Mouse (Mus musculus) heart, adult 2 months (tissue): ENCODE measurements around the gene Plekha8. TPM values are rescaled to one million over a fixed set of nuclear protein-coding genes. Genes with fewer than 3 reads are reported as not detected.

Experiments
- DNase-seq, 2 experiments: peaks; one replicate each; pipeline ENCODE4 v3.0.0; 2021
- H3K27ac ChIP-seq: fragments of 200-600 bp; 2 replicates; pipeline ENCODE4 v1.8.1; 2022
- H3K27me3 ChIP-seq: fragments of 200-500 bp; 2 replicates; pipeline ENCODE4 v1.6.1; 2012; ENCODE audit warnings: mild to moderate bottlenecking, low read length, inconsistent platforms, mixed read lengths; ENCODE audit not compliant: control insufficient read depth, insufficient read depth
- H3K36me3 ChIP-seq: fragments of 200-500 bp; 2 replicates; pipeline ENCODE4 v1.6.1; 2012; ENCODE audit warnings: low read length, inconsistent platforms; ENCODE audit not compliant: control insufficient read depth, insufficient read depth
- H3K4me1 ChIP-seq: fragments of 200-500 bp; 2 replicates; pipeline ENCODE4 v1.6.1; 2011; ENCODE audit warnings: low read length; ENCODE audit not compliant: control insufficient read depth, insufficient read depth
- H3K4me3 ChIP-seq: fragments of 200-600 bp; 2 replicates; pipeline ENCODE4 v1.8.1; 2022
- H3K79me2 ChIP-seq: fragments of 200-500 bp; replicated peaks from 2 replicates; pipeline ENCODE4 v1.6.1; 2012; ENCODE audit warnings: mild to moderate bottlenecking, inconsistent platforms, low read length, moderate library complexity, mixed read lengths; ENCODE audit not compliant: control insufficient read depth, insufficient read depth
- H3K9ac ChIP-seq: fragments of 200-500 bp; 2 replicates; pipeline ENCODE4 v1.6.1; 2012; ENCODE audit warnings: low read depth, mild to moderate bottlenecking, control low read depth, inconsistent platforms, low read length, mixed read lengths
- CTCF ChIP-seq: fragments of 200-600 bp; IDR thresholded peaks from 2 replicates; pipeline ENCODE4 v1.8.1; 2022; ENCODE audit warnings: antibody characterized with exemption, mild to moderate bottlenecking, moderate library complexity
- EP300 ChIP-seq: fragments of 200-500 bp; IDR thresholded peaks from 2 replicates; pipeline ENCODE4 v1.6.1; 2011; ENCODE audit warnings: low read depth, low read length, control low read depth; ENCODE audit not compliant: insufficient read depth
- POLR2A ChIP-seq: fragments of 200-500 bp; IDR thresholded peaks from 2 replicates; pipeline ENCODE4 v1.6.1; 2011; ENCODE audit warnings: mild to moderate bottlenecking, low read depth, low read length, control low read depth; ENCODE audit not compliant: insufficient read depth
- WGBS: fragments of 180-500 bp; shearing (Covaris S2); methylation state at CpG from one replicate; pipeline ENCODE4 v1.1.7; 2018; 5-methylcytosine and 5-hydroxymethylcytosine counted together
- intact Hi-C: fragments of 180-260 bp; cut with DNase I; formaldehyde crosslinking; loops from one replicate; pipeline ENCODE4 v1.15.1; 2025
- polyA plus RNA-seq: library from polyadenylated mRNA; depleted of rRNA; stranded (reverse); fragments of >200 nt; gene quantifications from 2 replicates; pipeline ENCODE4 v1.2.3, GENCODE M21; 2012
- total RNA-seq, 2 experiments: library from RNA; stranded (reverse); gene quantifications; 2 replicates each; pipeline ENCODE4 v1.2.3; 2021

Gene Plekha8
- total and polyA plus RNA-seq, 3 experiments: 2.6 to 9.7 (median 9.0) TPM

DNA sequence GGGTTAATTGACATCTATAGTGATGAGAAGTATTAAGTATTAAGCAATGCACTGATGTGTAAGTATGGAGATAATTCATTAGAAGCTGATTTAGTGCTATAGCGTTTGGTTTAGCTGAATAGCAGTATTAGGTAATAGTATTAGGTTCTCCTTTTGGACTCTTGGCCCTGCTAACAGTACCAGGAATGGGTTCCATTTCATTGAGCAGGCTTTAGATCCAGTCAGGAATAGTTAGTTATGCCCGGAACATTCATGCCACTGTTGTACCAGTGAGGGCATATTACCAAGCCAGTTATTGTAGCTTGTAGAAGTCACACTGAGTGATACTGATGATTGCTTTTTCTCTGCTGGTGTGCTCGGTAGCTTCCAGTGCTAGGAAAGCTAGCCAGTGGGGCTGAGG, 2.8 kb downstream of the Plekha8 start:
- Histone ChIP-seq H3K4me1 (no peaks in the 10 kb centered on the region; the same call in none of the 2 replicates), H3K27ac (no peak overlapping the region), H3K36me3 (no peaks in the 10 kb centered on the region), H3K4me3 (no peak overlapping the region), H3K9ac (no peak overlapping the region), H3K79me2 (0 out of 2 replicates have a peak, but pooled peaks cover 1% of the 10 kb centered on the region), H3K27me3 (no peaks in the 10 kb centered on the region)
- DNase-seq: no peak
- intact Hi-C loops: loop anchor here (10.0 kb wide), 1 partner anchor 203 kb away; no protein-coding TSS in a partner anchor
- WGBS: 89% methylated on average over 3 of the region's 3 CpGs
- TF ChIP-seq POLR2A: no peak
- TF ChIP-seq EP300: no peak
- TF ChIP-seq CTCF: no peak

DNA sequence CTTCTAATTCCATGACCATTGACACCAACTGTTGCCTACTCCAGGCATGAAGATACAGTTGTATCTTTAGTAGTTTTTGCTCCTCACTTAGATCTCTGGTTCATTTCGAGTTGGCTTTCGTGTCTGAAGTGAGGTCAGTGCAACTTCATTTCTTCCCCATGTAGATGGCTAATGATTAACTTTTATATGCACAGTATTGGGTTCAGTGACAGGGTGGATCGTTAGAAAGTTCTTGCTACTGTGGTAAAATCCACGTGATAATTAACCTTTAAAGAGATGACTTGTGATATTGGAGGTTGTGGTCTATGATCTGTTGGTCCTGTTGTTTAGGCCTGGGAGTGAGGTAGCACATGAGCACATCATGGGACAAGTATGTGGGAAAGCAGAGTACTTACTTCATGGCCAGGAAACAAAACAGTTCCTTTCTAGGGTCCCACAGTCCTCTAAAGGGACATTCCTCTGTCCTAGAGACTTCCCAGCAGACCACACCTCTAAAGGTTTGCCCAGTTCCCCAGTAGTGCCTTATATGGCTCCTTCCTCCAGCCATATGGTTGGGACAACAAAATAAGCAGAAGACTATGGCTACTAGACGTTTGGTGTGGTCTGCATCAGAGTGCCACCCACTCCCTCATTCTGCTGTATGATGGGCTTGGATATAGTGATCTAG, 5.9 kb downstream of the Plekha8 start:
- 0 out of 2 replicates have a peak, but pooled peaks cover 1% of the 10 kb centered on the region for H3K79me2 ChIP-seq
- intact Hi-C loops: no loop called here
- TF ChIP-seq POLR2A: no peak
- no peak for TF ChIP-seq CTCF
- no peak for TF ChIP-seq EP300
- no peak overlapping the region for H3K4me3 ChIP-seq
- no peak for DNase-seq
- WGBS: 78% methylated on average over 5 of the region's 5 CpGs
- no peaks in the 10 kb centered on the region; the same call in none of the 2 replicates for H3K4me1 ChIP-seq
- no peak overlapping the region for H3K27ac ChIP-seq
- H3K9ac ChIP-seq: no peak overlapping the region
- no peaks in the 10 kb centered on the region; the same call in 1 of the 2 replicates for H3K36me3 ChIP-seq
- no peaks in the 10 kb centered on the region for H3K27me3 ChIP-seq

DNA sequence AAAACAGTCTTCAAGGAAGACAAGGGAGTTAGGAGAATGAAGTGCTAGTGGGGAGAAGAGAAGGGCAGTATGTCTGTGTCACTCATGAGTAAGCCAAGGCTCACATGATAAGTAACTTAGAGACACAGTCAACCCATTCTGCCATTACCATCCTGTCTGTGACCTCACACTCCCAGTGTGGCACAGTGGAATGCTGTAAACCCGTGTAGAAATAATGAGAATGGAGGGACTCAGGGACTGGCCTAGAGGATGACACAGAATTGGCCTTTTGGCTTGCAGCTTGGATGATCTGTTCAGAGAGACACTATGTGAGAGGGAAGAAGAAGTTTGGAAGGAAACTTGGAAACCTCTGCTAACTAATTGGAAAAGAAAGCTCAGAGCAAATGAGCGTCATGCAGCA, 8.0 kb downstream of the Plekha8 start:
- 75% methylated on average over 2 of the region's 2 CpGs for WGBS
- peaks cover 2% of the 10 kb centered on the region for H3K4me1 ChIP-seq
- no peak for DNase-seq
- TF ChIP-seq CTCF (no peak), EP300 (no peak)
- H3K9ac ChIP-seq: no peak overlapping the region
- intact Hi-C loops: no loop called here
- H3K36me3 ChIP-seq: no peaks in the 10 kb centered on the region; the same call in 1 of the 2 replicates
- H3K27ac ChIP-seq: no peak overlapping the region
- H3K4me3 ChIP-seq: no peak overlapping the region
- 0 out of 2 replicates have a peak, but pooled peaks cover 1% of the 10 kb centered on the region for H3K79me2 ChIP-seq
- no peaks in the 10 kb centered on the region for H3K27me3 ChIP-seq

DNA sequence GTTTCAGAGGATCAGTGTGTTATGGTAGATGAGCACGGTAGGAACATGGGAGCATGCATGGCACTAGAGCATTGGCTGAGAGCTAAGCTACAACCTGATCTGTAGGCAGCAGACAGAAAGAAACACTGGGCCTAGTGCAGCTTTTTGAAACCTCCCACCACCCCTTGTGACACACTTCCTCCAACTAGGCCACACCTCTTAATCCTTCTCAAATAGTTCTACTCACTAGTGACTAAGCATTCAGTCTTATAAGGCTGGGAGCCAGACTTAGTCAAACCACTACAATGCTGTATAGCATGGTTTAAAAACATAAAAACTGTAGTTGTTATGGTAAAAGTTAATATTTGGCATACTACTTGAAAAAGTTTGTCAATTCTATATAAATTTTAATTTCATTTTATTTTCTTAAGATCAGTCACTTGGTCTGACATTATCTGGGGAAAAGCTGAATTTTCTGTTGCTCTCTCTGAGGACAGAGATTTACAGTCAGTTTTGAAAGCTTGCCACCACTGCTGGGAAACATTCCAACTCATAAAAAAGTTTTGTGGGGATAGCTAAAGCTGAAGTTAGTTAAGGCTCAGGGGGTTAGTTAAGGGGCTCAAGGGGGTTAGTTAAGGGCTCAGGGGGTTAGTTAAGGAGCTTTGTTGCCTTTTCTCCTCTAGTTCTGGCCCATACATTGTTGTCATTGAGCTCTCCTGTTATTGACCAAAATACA, 9.2 kb downstream of the Plekha8 start:
- no peak overlapping the region for H3K27ac ChIP-seq
- intact Hi-C loops: no loop called here
- H3K27me3 ChIP-seq: no peaks in the 10 kb centered on the region
- H3K4me1 ChIP-seq: peaks cover 2% of the 10 kb centered on the region
- no peak overlapping the region for H3K4me3 ChIP-seq
- TF ChIP-seq POLR2A: no peak
- TF ChIP-seq CTCF: no peak
- TF ChIP-seq EP300: no peak
- 0 out of 2 replicates have a peak, but pooled peaks cover 1% of the 10 kb centered on the region for H3K79me2 ChIP-seq
- H3K36me3 ChIP-seq: no peaks in the 10 kb centered on the region; the same call in 1 of the 2 replicates
- no peak for DNase-seq
- 100% methylated on average over 1 of the region's 1 CpGs for WGBS
- no peak overlapping the region for H3K9ac ChIP-seq

DNA sequence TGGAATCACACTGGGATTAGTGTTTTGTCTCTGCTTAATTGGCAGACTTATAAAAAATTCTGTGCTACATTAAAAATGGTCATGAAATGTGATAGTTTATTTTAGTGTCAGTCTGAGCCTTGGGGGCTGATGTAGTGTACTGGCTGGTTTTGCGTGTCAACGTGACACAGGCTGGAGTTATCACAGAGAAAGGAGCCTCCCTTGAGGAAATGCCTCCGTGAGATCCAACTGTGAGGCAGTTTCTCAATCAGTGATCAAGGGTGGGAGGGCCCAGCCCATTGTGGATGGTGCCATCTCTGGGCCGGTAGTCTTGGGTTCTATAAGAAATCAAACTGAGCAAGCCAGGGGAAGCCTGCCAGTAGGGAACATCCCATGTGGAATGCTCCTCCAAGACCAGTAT, 11.3 kb downstream of the Plekha8 start:
- no peak for DNase-seq

DNA sequence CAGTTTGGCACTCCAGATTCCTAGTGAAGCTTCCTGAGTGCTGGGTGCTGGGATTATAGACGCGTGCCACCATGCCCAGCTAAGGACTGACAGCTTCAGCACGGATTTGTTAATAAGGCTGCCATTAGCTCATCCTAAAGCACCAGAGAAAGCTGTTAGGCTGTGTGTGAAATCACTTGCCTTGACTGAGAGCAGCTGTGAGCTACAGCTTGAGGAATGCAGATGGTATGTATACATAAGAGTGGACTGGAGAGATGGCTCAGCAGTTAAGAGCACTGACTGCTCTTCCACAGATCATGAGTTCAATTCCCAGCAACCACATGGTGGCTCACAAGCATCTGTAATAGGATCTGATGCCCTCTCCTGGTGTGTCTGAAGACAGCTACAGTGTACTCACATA, 22.5 kb downstream of the Plekha8 start:
- 0 out of 2 replicates have a peak, but pooled peaks have one; percentile 15 for TF ChIP-seq CTCF
- TF ChIP-seq EP300: no peak
- no peak for TF ChIP-seq POLR2A
- peaks cover 2% of the 10 kb centered on the region; the same call in 1 of the 2 replicates for H3K4me1 ChIP-seq
- WGBS: 79% methylated on average over 3 of the region's 3 CpGs
- no peak overlapping the region for H3K4me3 ChIP-seq
- H3K9ac ChIP-seq: no peak overlapping the region
- H3K27me3 ChIP-seq: no peaks in the 10 kb centered on the region
- no peak overlapping the region for H3K27ac ChIP-seq
- no peak for DNase-seq
- intact Hi-C loops: no loop called here
- H3K79me2 ChIP-seq: no peaks in the 10 kb centered on the region; the same call in 1 of the 2 replicates
- H3K36me3 ChIP-seq: peaks cover 2% of the 10 kb centered on the region

More for the DNA sequence above, 11.3 kb downstream of the Plekha8 start:
- WGBS: 40% methylated on average over 4 of the region's 4 CpGs
- Histone ChIP-seq H3K4me1 (peaks cover 2% of the 10 kb centered on the region), H3K36me3 (no peaks in the 10 kb centered on the region; the same call in 1 of the 2 replicates), H3K79me2 (no peaks in the 10 kb centered on the region), H3K27me3 (no peaks in the 10 kb centered on the region), H3K4me3 (no peak overlapping the region), H3K9ac (no peak overlapping the region), H3K27ac (no peak overlapping the region)
- intact Hi-C loops: no loop called here
- TF ChIP-seq EP300: no peak
